Mouse (Mus musculus) MEL (cell line): ENCODE measurements around the gene Map1s. TPM values are rescaled to one million over a fixed set of nuclear protein-coding genes. Genes with fewer than 3 reads are reported as not detected.

Source experiments
- DNase-seq: peaks from one replicate; pipeline ENCODE4 v3.0.0; 2011; ENCODE audit warnings: low read depth, low spot score
- H3K27ac ChIP-seq: 2 replicates; pipeline ENCODE4 v1.5.1; 2012; ENCODE audit warnings: low read depth, mild to moderate bottlenecking, control low read depth, low read length, moderate library complexity; ENCODE audit not compliant: control insufficient read depth
- H3K27me3 ChIP-seq, 2 experiments: fragments of 150-350 bp in 1 of 2; sonication (generic) in 1 of 2; 2 replicates each; pipeline ENCODE4 v1.6.1; 2012; ENCODE audit warnings: low read length in 2 of 2, mild to moderate bottlenecking in 2 of 2, improper control_type of control experiment in 1 of 2, moderate library complexity in 1 of 2; ENCODE audit not compliant: insufficient read depth in 2 of 2, control insufficient read depth in 1 of 2
- H3K36me3 ChIP-seq, 2 experiments: 2 replicates each; pipeline ENCODE4 v1.6.1; 2012 to 2014; ENCODE audit warnings: low read length in 2 of 2, improper control_type of control experiment in 1 of 2, inconsistent platforms in 1 of 2, mild to moderate bottlenecking in 1 of 2; ENCODE audit not compliant: insufficient read depth in 2 of 2, control insufficient read depth in 1 of 2
- H3K4me1 ChIP-seq, 2 experiments: fragments of 150-350 bp in 1 of 2; sonication (generic) in 1 of 2; 2 replicates each; pipeline ENCODE4 v1.6.1; 2012; ENCODE audit warnings: low read length in 2 of 2, improper control_type of control experiment in 1 of 2, mild to moderate bottlenecking in 1 of 2; ENCODE audit not compliant: insufficient read depth in 2 of 2, control insufficient read depth in 1 of 2
- H3K4me3 ChIP-seq, 2 experiments: fragments of 150-350 bp in 1 of 2; sonication (generic) in 1 of 2; 2 replicates each; pipeline ENCODE4 v1.5.1; 2012; ENCODE audit warnings: low read depth in 2 of 2, low read length in 2 of 2, mild to moderate bottlenecking in 2 of 2, moderate library complexity in 2 of 2, control low read depth in 1 of 2, improper control_type of control experiment in 1 of 2; ENCODE audit not compliant: control insufficient read depth in 1 of 2, insufficient read depth in 1 of 2
- H3K79me2 ChIP-seq: 2 replicates; pipeline ENCODE4 v1.6.1; 2012; ENCODE audit warnings: mild to moderate bottlenecking, low read length, moderate library complexity; ENCODE audit not compliant: control insufficient read depth, poor library complexity, insufficient read depth
- H3K9ac ChIP-seq: 2 replicates; pipeline ENCODE4 v1.6.1; 2012; ENCODE audit warnings: low read depth, mild to moderate bottlenecking, control low read depth, low read length, moderate library complexity; ENCODE audit not compliant: control insufficient read depth, poor library complexity, severe bottlenecking
- H3K9me3 ChIP-seq: fragments of 150-350 bp; sonication (generic); replicated peaks from 2 replicates; pipeline ENCODE4 v1.6.1; 2012; ENCODE audit warnings: mild to moderate bottlenecking, low read length, improper control_type of control experiment, moderate library complexity; ENCODE audit not compliant: insufficient read depth
- BHLHE40 ChIP-seq: IDR thresholded peaks from 2 replicates; pipeline ENCODE4 v1.6.1; 2012; ENCODE audit warnings: low read depth, mild to moderate bottlenecking, inconsistent platforms, low read length, improper control_type of control experiment, borderline replicate concordance
- CHD1 ChIP-seq: IDR thresholded peaks from 2 replicates; pipeline ENCODE4 v1.6.1; 2012; ENCODE audit warnings: low read depth, mild to moderate bottlenecking, inconsistent platforms, low read length, improper control_type of control experiment
- CHD2 ChIP-seq: IDR thresholded peaks from 2 replicates; pipeline ENCODE4 v1.6.1; 2011; ENCODE audit warnings: low read length, improper control_type of control experiment
- CTCF ChIP-seq, 3 experiments: IDR thresholded peaks in 2 of 3; conservative IDR thresholded peaks in 1 of 3; 2 replicates each; pipeline ENCODE4 v1.5.1; 2011 to 2012; ENCODE audit warnings: low read length in 3 of 3, low read depth in 2 of 3, mild to moderate bottlenecking in 2 of 3, improper control_type of control experiment in 1 of 3, inconsistent platforms in 1 of 3, mixed read lengths in 1 of 3, moderate library complexity in 1 of 3; ENCODE audit not compliant: control insufficient read depth in 1 of 3, insufficient read depth in 1 of 3, poor library complexity in 1 of 3, severe bottlenecking in 1 of 3
- E2F4 ChIP-seq: IDR thresholded peaks from 2 replicates; pipeline ENCODE4 v1.6.1; 2011; ENCODE audit warnings: low read depth, low read length, improper control_type of control experiment, borderline replicate concordance
- ELF1 ChIP-seq: IDR thresholded peaks from 2 replicates; pipeline ENCODE4 v1.6.1; 2014; ENCODE audit warnings: low read depth, mild to moderate bottlenecking, inconsistent platforms, low read length, improper control_type of control experiment, moderate library complexity
- EP300 ChIP-seq, 2 experiments: IDR thresholded peaks; 2 replicates each; pipeline ENCODE4 v1.6.1; 2011; ENCODE audit warnings: improper control_type of control experiment in 2 of 2, low read length in 2 of 2, low read depth in 1 of 2, mild to moderate bottlenecking in 1 of 2
- ETS1 ChIP-seq: IDR thresholded peaks from 2 replicates; pipeline ENCODE4 v1.6.1; 2012; ENCODE audit warnings: low read depth, mild to moderate bottlenecking, inconsistent platforms, low read length, improper control_type of control experiment, moderate library complexity
- GATA1 ChIP-seq: IDR thresholded peaks from 2 replicates; pipeline ENCODE4 v1.6.1; 2011; ENCODE audit warnings: low read depth, low read length, improper control_type of control experiment
- HCFC1 ChIP-seq: IDR thresholded peaks from 2 replicates; pipeline ENCODE4 v1.6.1; 2012; ENCODE audit warnings: low read depth, mild to moderate bottlenecking, inconsistent platforms, low read length, improper control_type of control experiment, moderate library complexity
- JUND ChIP-seq: IDR thresholded peaks from 2 replicates; pipeline ENCODE4 v1.6.1; 2011; ENCODE audit warnings: low read depth, mild to moderate bottlenecking, improper control_type of control experiment, low read length
- KAT2A ChIP-seq: conservative IDR thresholded peaks from 2 replicates; pipeline ENCODE4 v1.6.1; 2012; ENCODE audit warnings: low read depth, low read length, improper control_type of control experiment, inconsistent platforms
- MAFK ChIP-seq: IDR thresholded peaks from 2 replicates; pipeline ENCODE4 v1.6.1; 2011; ENCODE audit warnings: low read depth, mild to moderate bottlenecking, low read length, improper control_type of control experiment, borderline replicate concordance
- MAX ChIP-seq: IDR thresholded peaks from 2 replicates; pipeline ENCODE4 v1.6.1; 2011; ENCODE audit warnings: low read length, improper control_type of control experiment
- MAZ ChIP-seq: IDR thresholded peaks from 2 replicates; pipeline ENCODE4 v1.6.1; 2012; ENCODE audit warnings: low read depth, mild to moderate bottlenecking, inconsistent platforms, low read length, improper control_type of control experiment
- MEF2A ChIP-seq: IDR thresholded peaks from 2 replicates; pipeline ENCODE4 v1.6.1; 2014; ENCODE audit warnings: low read depth, mild to moderate bottlenecking, inconsistent platforms, low read length, improper control_type of control experiment; ENCODE audit not compliant: poor library complexity, insufficient replicate concordance, severe bottlenecking; ENCODE audit errors: extremely low read depth
- MXI1 ChIP-seq: IDR thresholded peaks from 2 replicates; pipeline ENCODE4 v1.6.1; 2011; ENCODE audit warnings: mild to moderate bottlenecking, low read depth, low read length, improper control_type of control experiment
- MYB ChIP-seq: IDR thresholded peaks from 2 replicates; pipeline ENCODE4 v1.6.1; 2011; ENCODE audit warnings: mild to moderate bottlenecking, low read depth, low read length, improper control_type of control experiment
- MYC ChIP-seq: IDR thresholded peaks from 2 replicates; pipeline ENCODE4 v1.6.1; 2011; ENCODE audit warnings: low read depth, mild to moderate bottlenecking, low read length, improper control_type of control experiment, moderate library complexity
- NELFE ChIP-seq: IDR thresholded peaks from 2 replicates; pipeline ENCODE4 v1.6.1; 2011; ENCODE audit warnings: low read depth, low read length, improper control_type of control experiment
- NRF1 ChIP-seq: IDR thresholded peaks from 2 replicates; pipeline ENCODE4 v1.6.1; 2014; ENCODE audit warnings: low read depth, mild to moderate bottlenecking, inconsistent platforms, low read length, improper control_type of control experiment, moderate library complexity; ENCODE audit not compliant: poor library complexity, insufficient read depth, severe bottlenecking
- POLR2A ChIP-seq, 2 experiments: IDR thresholded peaks; 2 replicates each; pipeline ENCODE4 v1.6.1; 2011 to 2012; ENCODE audit warnings: low read length in 2 of 2, mild to moderate bottlenecking in 2 of 2, control low read depth in 1 of 2, improper control_type of control experiment in 1 of 2, low read depth in 1 of 2, moderate library complexity in 1 of 2; ENCODE audit not compliant: control insufficient read depth in 1 of 2, insufficient read depth in 1 of 2, poor library complexity in 1 of 2
- POLR2AphosphoS2 ChIP-seq: IDR thresholded peaks from 2 replicates; pipeline ENCODE4 v1.6.1; 2011; ENCODE audit warnings: low read length, improper control_type of control experiment
- POLR2AphosphoS5 ChIP-seq: IDR thresholded peaks from 2 replicates; pipeline ENCODE4 v1.6.1; 2012; ENCODE audit warnings: low read depth, borderline replicate concordance, mild to moderate bottlenecking, inconsistent platforms, low read length, moderate library complexity, mixed read lengths
- RAD21 ChIP-seq: IDR thresholded peaks from 2 replicates; pipeline ENCODE4 v1.6.1; 2011; ENCODE audit warnings: mild to moderate bottlenecking, low read depth, low read length, improper control_type of control experiment
- RCOR1 ChIP-seq: IDR thresholded peaks from 2 replicates; pipeline ENCODE4 v1.6.1; 2012; ENCODE audit warnings: low read depth, mild to moderate bottlenecking, inconsistent platforms, low read length, improper control_type of control experiment
- SIN3A ChIP-seq: IDR thresholded peaks from 2 replicates; pipeline ENCODE4 v1.6.1; 2012; ENCODE audit warnings: low read length, improper control_type of control experiment, inconsistent platforms
- SMC3 ChIP-seq: IDR thresholded peaks from 2 replicates; pipeline ENCODE4 v1.6.1; 2011; ENCODE audit warnings: low read depth, low read length, improper control_type of control experiment
- TAL1 ChIP-seq: IDR thresholded peaks from 2 replicates; pipeline ENCODE4 v1.6.1; 2012; ENCODE audit warnings: mild to moderate bottlenecking, inconsistent platforms, low read length, moderate library complexity, mixed read lengths
- TBP ChIP-seq: IDR thresholded peaks from 2 replicates; pipeline ENCODE4 v1.8.0; 2011; ENCODE audit warnings: low read depth, low read length, improper control_type of control experiment
- TCF12 ChIP-seq: IDR thresholded peaks from 2 replicates; pipeline ENCODE4 v1.6.1; 2014; ENCODE audit warnings: low read depth, mild to moderate bottlenecking, inconsistent platforms, low read length, improper control_type of control experiment, moderate library complexity
- UBTF ChIP-seq: IDR thresholded peaks from 2 replicates; pipeline ENCODE4 v1.6.1; 2012; ENCODE audit warnings: low read depth, mild to moderate bottlenecking, inconsistent platforms, low read length, improper control_type of control experiment, moderate library complexity, borderline replicate concordance; ENCODE audit not compliant: insufficient read depth
- USF1 ChIP-seq: IDR thresholded peaks from 2 replicates; pipeline ENCODE4 v1.6.1; 2014; ENCODE audit warnings: low read depth, mild to moderate bottlenecking, inconsistent platforms, low read length, improper control_type of control experiment, moderate library complexity
- USF2 ChIP-seq, 2 experiments: IDR thresholded peaks; 2 replicates each; pipeline ENCODE4 v1.6.1; 2011 to 2012; ENCODE audit warnings: improper control_type of control experiment in 2 of 2, low read length in 2 of 2, borderline replicate concordance in 1 of 2, inconsistent platforms in 1 of 2, low read depth in 1 of 2, mild to moderate bottlenecking in 1 of 2; ENCODE audit not compliant: insufficient read depth in 1 of 2
- ZC3H11A ChIP-seq: IDR thresholded peaks from 2 replicates; pipeline ENCODE4 v1.6.1; 2012; ENCODE audit warnings: low read depth, mild to moderate bottlenecking, inconsistent platforms, low read length, improper control_type of control experiment
- ZKSCAN1 ChIP-seq: IDR thresholded peaks from 2 replicates; pipeline ENCODE4 v1.6.1; 2012; ENCODE audit warnings: low read depth, mild to moderate bottlenecking, inconsistent platforms, low read length, improper control_type of control experiment, moderate library complexity
- ZMIZ1 ChIP-seq: IDR thresholded peaks from 2 replicates; pipeline ENCODE4 v1.6.1; 2012; ENCODE audit warnings: low read depth, mild to moderate bottlenecking, inconsistent platforms, low read length, improper control_type of control experiment, moderate library complexity
- ZNF384 ChIP-seq: IDR thresholded peaks from 2 replicates; pipeline ENCODE4 v1.6.1; 2012; ENCODE audit warnings: low read depth, mild to moderate bottlenecking, inconsistent platforms, low read length, improper control_type of control experiment
- polyA plus RNA-seq, 2 experiments: library from polyadenylated mRNA; stranded (reverse) in 1 of 2; unstranded in 1 of 2; fragments of >175 nt in 1 of 2; fragments of >200 nt in 1 of 2; gene quantifications; 2 replicates each; pipeline versions ENCODE4 v1.2.1 to v1.2.4; 2012; ENCODE audit warnings: low replicate concordance in 2 of 2, low read depth in 1 of 2; ENCODE audit not compliant: insufficient read length in 2 of 2, insufficient read depth in 1 of 2, missing spikeins in 1 of 2
- total RNA-seq: library from RNA; depleted of rRNA; stranded (reverse); fragments of 300-350 nt; gene quantifications from 2 replicates; pipeline ENCODE4 v1.2.3, GENCODE M21; 2012

Map1s gene
- total and polyA plus RNA-seq, 3 experiments = 51.0 to 53.3 TPM; not detected in 1

DNA sequence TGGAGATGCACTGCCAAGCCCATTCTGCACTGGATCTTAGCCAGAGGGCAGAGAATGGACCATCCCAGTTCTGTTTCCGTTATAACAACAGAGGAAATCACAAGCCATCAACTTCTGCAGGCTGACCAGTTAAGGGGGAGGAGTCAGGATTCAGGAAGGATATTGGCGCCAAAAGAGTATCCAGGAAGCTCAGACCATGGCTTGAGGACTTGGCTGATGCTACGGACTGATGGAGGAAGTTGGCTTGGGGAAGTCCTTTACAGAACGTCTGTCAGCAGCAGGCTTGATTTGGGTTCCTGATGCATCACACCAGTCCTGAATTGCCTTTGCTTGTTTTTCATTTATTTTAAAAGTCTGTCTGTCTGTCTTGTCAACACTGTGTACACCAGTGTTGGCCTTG, 1.2 kb upstream of the Map1s start:
- H3K9me3 ChIP-seq = no peaks in the 10 kb centered on the region
- no peak overlapping the region for H3K4me3 ChIP-seq
- H3K27ac ChIP-seq = peak overlapping the region; percentile 51
- H3K27me3 ChIP-seq = no peaks in the 10 kb centered on the region
- peaks cover 0 to 32% of the 10 kb centered on the region in 2 experiments; a peak in 3 of 4 replicates for H3K4me1 ChIP-seq
- peak; percentile 52; the same call in 1 of the 2 replicates for TF ChIP-seq HCFC1
- peak; percentile 79 for TF ChIP-seq E2F4
- TF ChIP-seq MYC = no peak; the same call in 1 of the 2 replicates
- TF ChIP-seq RCOR1 = no peak
- TF ChIP-seq SIN3A = peak; percentile 49; the same call in 1 of the 2 replicates
- no peak for TF ChIP-seq JUND
- TF ChIP-seq MAZ = no peak
- peak in 1 of 2 experiments; percentile 56; a peak in 2 of 4 replicates for TF ChIP-seq POLR2A (IDR thresholded peaks at IDR 0.05; ENCODE audit: control insufficient read depth in 1 of 2, insufficient read depth in 1 of 2, low read depth in 1 of 2, low read length in 2 of 2, poor library complexity in 1 of 2)
- TF ChIP-seq EP300 (IDR thresholded peaks at IDR 0.05; ENCODE audit: low read depth in 1 of 2, low read length in 2 of 2) = no peak
- no peak for TF ChIP-seq NELFE
- no peak for TF ChIP-seq ZC3H11A
- no peak for TF ChIP-seq MAX
- TF ChIP-seq TAL1 = no peak
- peak; percentile 59; the same call in 1 of the 2 replicates for TF ChIP-seq ELF1
- no peak for TF ChIP-seq POLR2AphosphoS5
- no peak for TF ChIP-seq ZKSCAN1
- TF ChIP-seq CHD1 = no peak
- TF ChIP-seq MYB = no peak
- no peak for TF ChIP-seq BHLHE40
- TF ChIP-seq UBTF = no peak
- no peak for TF ChIP-seq POLR2AphosphoS2
- no peak for TF ChIP-seq USF1
- no peak for TF ChIP-seq CHD2
- TF ChIP-seq ZNF384 = no peak
- TF ChIP-seq NRF1 = no peak
- no peak for TF ChIP-seq USF2 (IDR thresholded peaks at IDR 0.05; ENCODE audit: borderline replicate concordance in 1 of 2, insufficient read depth in 1 of 2, low read depth in 1 of 2, low read length in 2 of 2)
- TF ChIP-seq MEF2A = no peak
- TF ChIP-seq KAT2A = no peak
- TF ChIP-seq MAFK = no peak
- TF ChIP-seq RAD21 = no peak
- TF ChIP-seq CTCF (IDR thresholded peaks at IDR 0.05 in 2 of 3, conservative IDR thresholded peaks at IDR 0.05 in 1 of 3; ENCODE audit: control insufficient read depth in 1 of 3, insufficient read depth in 1 of 3, low read depth in 2 of 3, low read length in 3 of 3, poor library complexity in 1 of 3, severe bottlenecking in 1 of 3) = no peak
- TF ChIP-seq ZMIZ1 = no peak
- TF ChIP-seq TCF12 = no peak
- peak; percentile 61 for TF ChIP-seq TBP
- no peak for TF ChIP-seq GATA1
- TF ChIP-seq MXI1 = no peak
- no peak for TF ChIP-seq ETS1
- no peak for TF ChIP-seq SMC3
- peak overlapping the region; percentile 92 for H3K9ac ChIP-seq
- peaks cover 25% of the 10 kb centered on the region for H3K79me2 ChIP-seq
- H3K36me3 ChIP-seq = peaks cover 0 to 16% of the 10 kb centered on the region in 2 experiments; a peak in 2 of 4 replicates
- DNase-seq = peak; percentile 79
